13 mouse cellular contexts compared by ENCODE assay signal in the genomic region with DNA sequence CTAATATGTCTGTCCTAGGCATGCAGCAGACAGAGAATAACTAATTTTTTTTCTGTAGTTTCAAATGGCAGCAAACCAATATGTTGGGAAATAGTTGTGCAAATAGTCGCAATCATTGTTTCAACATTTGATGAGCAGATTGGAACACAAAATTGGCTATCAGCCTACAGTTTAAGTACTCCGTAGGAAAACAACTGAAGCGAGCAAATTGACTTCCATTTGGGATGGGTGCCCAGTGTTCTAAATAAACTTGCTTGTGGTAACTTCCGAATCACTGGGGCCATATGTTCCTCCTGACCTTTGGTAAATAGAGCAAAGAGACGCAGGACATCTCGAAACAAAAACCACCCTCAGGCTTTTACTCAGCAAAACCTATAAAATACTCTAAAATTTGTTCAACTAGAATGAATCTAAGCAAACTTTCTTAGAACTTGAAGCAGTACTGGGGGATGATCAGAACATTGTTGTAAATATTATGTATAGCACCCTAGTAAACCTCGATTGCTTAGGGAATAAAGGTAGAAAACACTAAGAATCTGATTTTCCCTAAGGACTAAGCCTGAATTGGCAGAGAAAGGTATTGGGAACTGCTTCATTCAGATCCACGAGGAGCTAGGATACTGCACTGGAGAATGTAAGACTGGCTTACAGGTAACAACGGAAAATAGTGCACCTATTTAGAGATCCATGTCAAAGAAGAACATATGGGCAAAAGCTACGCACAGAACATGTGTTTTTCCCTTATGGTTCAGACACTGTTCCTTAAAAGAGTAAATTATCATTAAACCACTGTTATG.
DNase-seq lines count a peak whose midpoint lies in the region; ATAC-seq lines count a peak whose summit lies in the region.
"Had no signal": no experiment of that assay in that cellular context is flagged by ENCODE, and none has a peak within 500 bp of the region (broad histone marks: within the 10 kb centered on the region; RNA-seq: fewer than 3 reads in every experiment).

No protein-coding gene starts in this region.

- intact Hi-C loops in left cerebral cortex, postnatal 4 days (cut with DNase I): no loop called here
- intact Hi-C loops in left cerebral cortex, postnatal 14 days (cut with DNase I): no loop called here

- peak; percentile 34 for DNase-seq in left cerebral cortex, postnatal 4 days
- no peak for DNase-seq in left cerebral cortex, postnatal 14 days (ENCODE audit: low spot score in 2 of 2)
- DNase-seq in brain, adult 2 months (ENCODE audit: low read depth, low spot score): peak; percentile 98
- peak; percentile 85 to 90 for DNase-seq in cerebellum, postnatal 14 days
- peak; percentile 1 for DNase-seq in lung, postnatal 14 days
- DNase-seq in urinary bladder, postnatal 25 days (ENCODE audit: low spot score): no peak
- DNase-seq: adrenal gland, postnatal 14 days; gastrocnemius, adult 2 months; kidney, adult 8-10 months; thymus, adult 18-20 months had no signal

- no peak for ATAC-seq in erythroid progenitor cell, adult 5-6 weeks (replicated peaks; ENCODE audit: low FRiP score, poor library complexity, severe bottlenecking)
- ATAC-seq: CD4-positive, CD25-positive, alpha-beta regulatory T cell, adult 4 months; Patski had no signal

Comparison
In these comparisons a context has a peak if more than half of its experiments do, and no peak if none do; other contexts are left out.
1. DNase-seq: peak in left cerebral cortex, postnatal 4 days (single experiment), brain, adult 2 months (single experiment), cerebellum, postnatal 14 days (2 of 2) and lung, postnatal 14 days (single experiment); none in left cerebral cortex, postnatal 14 days (0 of 2) and urinary bladder, postnatal 25 days (single experiment).